Comparison of ENCODE assay signal across 13 mouse cellular contexts in the genomic region with DNA sequence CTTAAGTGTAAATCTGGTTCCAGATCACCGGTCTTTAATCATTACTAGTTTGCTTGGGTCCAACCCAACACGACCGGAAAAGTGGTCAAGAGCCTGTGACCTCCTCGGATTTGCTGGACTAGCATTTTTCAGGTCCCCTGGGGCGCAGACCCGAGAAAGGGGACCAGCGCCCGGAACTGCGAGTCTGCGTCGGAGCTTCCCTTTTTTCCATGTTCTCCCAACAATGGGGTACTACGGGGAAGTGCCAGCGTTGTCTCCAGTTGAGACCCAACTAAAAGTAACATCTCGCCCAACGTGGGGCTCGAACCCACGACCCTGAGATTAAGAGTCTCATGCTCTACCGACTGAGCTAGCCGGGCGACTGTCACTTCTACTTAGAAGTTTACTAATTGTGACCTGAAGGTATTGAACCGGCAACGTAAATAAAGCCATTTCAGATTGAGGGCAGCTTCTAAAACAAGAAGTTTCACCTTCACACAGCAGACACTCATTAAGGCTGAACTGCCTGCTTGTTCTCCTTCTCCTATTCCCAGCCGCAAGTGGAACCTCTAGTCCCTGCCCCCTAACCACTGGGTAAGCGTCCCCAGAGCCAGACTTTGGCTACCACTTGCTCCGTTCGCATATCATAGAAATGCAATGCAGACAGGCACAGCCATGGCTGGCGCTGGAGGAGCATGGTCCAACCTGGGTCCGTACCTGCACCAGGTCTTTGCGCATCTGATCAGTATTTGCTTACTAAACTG. TPM values are rescaled to one million over a fixed set of nuclear protein-coding genes. Genes with fewer than 3 reads are reported as not detected.
DNase-seq lines count a peak whose midpoint lies in the region; ATAC-seq and TF ChIP-seq lines count a peak whose summit lies in the region.
"Not testable (repeated sequence)": the region's sequence is repeated elsewhere in the genome, so short reads cannot be mapped to it uniquely, and the experiment has no call there.
"Had no signal": no experiment of that assay in that cellular context is flagged by ENCODE, and none has a peak within 500 bp of the region (broad histone marks: within the 10 kb centered on the region; RNA-seq: fewer than 3 reads in every experiment).

No protein-coding gene starts in this region.

- not testable (repeated sequence) for TF ChIP-seq CTCF in G1E (IDR thresholded peaks at IDR 0.05; ENCODE audit: low read depth, low read length); gastrocnemius, adult 2 months (IDR thresholded peaks at IDR 0.05)

- not testable (repeated sequence) for H3K9me3 ChIP-seq in G1E (replicated peaks); hindbrain, embryonic 10.5 days; kidney, embryonic 15.5 days (replicated peaks); liver, embryonic 13.5 days (replicated peaks); midbrain, embryonic 10.5 days (replicated peaks); stomach, embryonic 16.5 days (replicated peaks; ENCODE audit: control insufficient read depth, low read length)

- not testable (repeated sequence) for H3K9ac ChIP-seq in kidney, embryonic 15.5 days; stomach, embryonic 16.5 days (ENCODE audit: low read length)
- peak overlapping the region; percentile 49; the same call in 1 of the 2 replicates for H3K9ac ChIP-seq in liver, embryonic 13.5 days

- H3K4me2 ChIP-seq in kidney, embryonic 15.5 days = peak overlapping the region; percentile 52
- H3K4me2 ChIP-seq in liver, embryonic 13.5 days = peak overlapping the region; percentile 75
- H3K4me2 ChIP-seq in stomach, embryonic 16.5 days (ENCODE audit: low read depth, low read length) = not testable (repeated sequence)

- ATAC-seq in G1E (ENCODE audit: extremely low read depth, insufficient number of reproducible peaks, low FRiP score, poor library complexity, severe bottlenecking) = 0 out of 2 replicates have a peak, but pooled peaks have one; percentile 10
- peak; percentile 63 for ATAC-seq in kidney, embryonic 15.5 days (replicated peaks; ENCODE audit: low FRiP score)
- peak; percentile 81 for ATAC-seq in liver, embryonic 13.5 days (ENCODE audit: low read depth)
- 0 out of 2 replicates have a peak, but pooled peaks have one; percentile 65 for ATAC-seq in stomach, embryonic 16.5 days (ENCODE audit: insufficient read depth, low FRiP score)

- not testable (repeated sequence) for H3K27me3 ChIP-seq in G1E (ENCODE audit: insufficient read depth, low read length); liver, embryonic 13.5 days
- H3K27me3 ChIP-seq in hindbrain, embryonic 10.5 days (ENCODE audit: insufficient read depth, poor library complexity, severe bottlenecking) = peaks cover 46% of the 10 kb centered on the region
- H3K27me3 ChIP-seq in kidney, embryonic 15.5 days = peaks cover 46% of the 10 kb centered on the region
- H3K27me3 ChIP-seq in midbrain, embryonic 10.5 days (ENCODE audit: low read depth, poor library complexity, severe bottlenecking) = peaks cover 48% of the 10 kb centered on the region
- H3K27me3 ChIP-seq in stomach, embryonic 16.5 days (ENCODE audit: control insufficient read depth, insufficient read depth, low read length) = peaks cover 16% of the 10 kb centered on the region

- intact Hi-C loops in gastrocnemius, adult 2 months (cut with DNase I) = not testable (repeated sequence)

- H3K36me3 ChIP-seq in G1E (replicated peaks); hindbrain, embryonic 10.5 days; kidney, embryonic 15.5 days; liver, embryonic 13.5 days; midbrain, embryonic 10.5 days; stomach, embryonic 16.5 days (ENCODE audit: control insufficient read depth, insufficient read depth, low read length): not testable (repeated sequence)

- not testable (repeated sequence) for H3K27ac ChIP-seq in gastrocnemius, adult 2 months; hindbrain, embryonic 10.5 days; kidney, embryonic 15.5 days; midbrain, embryonic 10.5 days (replicated peaks); stomach, embryonic 16.5 days (ENCODE audit: low read length)
- peak overlapping the region; percentile 43; the same call in 1 of the 2 replicates for H3K27ac ChIP-seq in liver, embryonic 13.5 days

- not testable (repeated sequence) for H3K4me3 ChIP-seq in G1E (ENCODE audit: low read depth, low read length)
- peak overlapping the region; percentile 50 for H3K4me3 ChIP-seq in gastrocnemius, adult 2 months
- H3K4me3 ChIP-seq in hindbrain, embryonic 10.5 days = peak overlapping the region; percentile 35
- peak overlapping the region; percentile 26 for H3K4me3 ChIP-seq in kidney, embryonic 15.5 days (replicated peaks)
- peak overlapping the region; percentile 42 for H3K4me3 ChIP-seq in liver, embryonic 13.5 days (replicated peaks)
- peak overlapping the region; percentile 38 for H3K4me3 ChIP-seq in midbrain, embryonic 10.5 days
- H3K4me3 ChIP-seq in stomach, embryonic 16.5 days (replicated peaks; ENCODE audit: low read length) = peak overlapping the region; percentile 4; the same call in 1 of the 2 replicates

- H3K4me1 ChIP-seq in G1E (ENCODE audit: insufficient read depth, low read depth, low read length); stomach, embryonic 16.5 days (ENCODE audit: control insufficient read depth, insufficient read depth, low read length): not testable (repeated sequence)
- peaks cover 17% of the 10 kb centered on the region for H3K4me1 ChIP-seq in hindbrain, embryonic 10.5 days (replicated peaks)
- H3K4me1 ChIP-seq in kidney, embryonic 15.5 days = peaks cover 15% of the 10 kb centered on the region
- H3K4me1 ChIP-seq in liver, embryonic 13.5 days (replicated peaks) = peaks cover 35% of the 10 kb centered on the region
- H3K4me1 ChIP-seq in midbrain, embryonic 10.5 days = peaks cover 18% of the 10 kb centered on the region

- 3% methylated on average over 18 of the region's 29 CpGs for WGBS in hindbrain, embryonic 10.5 days
- 3% methylated on average over 17 of the region's 29 CpGs for WGBS in kidney, embryonic 15.5 days
- 1% methylated on average over 17 of the region's 29 CpGs for WGBS in liver, embryonic 13.5 days (ENCODE audit: insufficient replicate concordance)
- 1% methylated on average over 18 of the region's 29 CpGs for WGBS in midbrain, embryonic 10.5 days
- 2% methylated on average over 15 of the region's 29 CpGs for WGBS in stomach, embryonic 16.5 days

- DNase-seq in G1E (ENCODE audit: low spot score); liver, embryonic 13.5 days: not testable (repeated sequence)
- peak; percentile 78 for DNase-seq in embryo, embryonic 9.5 days (ENCODE audit: extremely low spot score)
- peak; percentile 23 for DNase-seq in gastrocnemius, adult 2 months
- DNase-seq in hindbrain, embryonic 10.5 days (ENCODE audit: low spot score) = peak; percentile 54
- DNase-seq in midbrain, embryonic 10.5 days (ENCODE audit: low spot score) = peak; percentile 55

RNA-seq across cellular contexts. Expression of a gene that starts 28.8 kb away (rescaled TPM):
- total RNA-seq in G1E (2014; fragmentation: Nextera tagmentation) (1.4 and 4.4 TPM in 2 replicates), G1E (2017) (4.2 and 5.3 TPM in 2 replicates)
- 7.3 and 9.2 TPM in 2 replicates for polyA plus RNA-seq in G1E (2012)
- 1 to 10 TPM; 2.0 to 3.3 TPM for total RNA-seq in gastrocnemius, adult 2 months (2021)
- polyA plus RNA-seq in hindbrain, embryonic 10.5 days (2016; fragmentation: Nextera tagmentation; extraction: Ambion mirVana) = 25.3 and 27.5 TPM in 2 replicates
- 20.9 and 22.8 TPM in 2 replicates for polyA plus RNA-seq in kidney, embryonic 15.5 days (2015; fragmentation: Nextera tagmentation; extraction: Ambion mirVana)
- polyA plus RNA-seq in liver, embryonic 13.5 days (2015; fragmentation: Nextera tagmentation; extraction: Ambion mirVana) = 5.5 and 6.5 TPM in 2 replicates
- polyA plus RNA-seq in midbrain, embryonic 10.5 days (2016; fragmentation: Nextera tagmentation; extraction: Ambion mirVana) = 27.5 and 28.7 TPM in 2 replicates
- 15.1 and 17.2 TPM in 2 replicates for polyA plus RNA-seq in stomach, embryonic 16.5 days (2015; fragmentation: Nextera tagmentation; extraction: Ambion mirVana)

RNA-seq across cellular contexts. Expression of a gene that starts 55.7 kb away (rescaled TPM):
- total RNA-seq in G1E (2014; fragmentation: Nextera tagmentation) (not detected in 2 replicates), G1E (2017) (under 0.01 and 0.05 TPM in 2 replicates)
- not detected in 2 replicates for polyA plus RNA-seq in G1E (2012)
- total RNA-seq in gastrocnemius, adult 2 months (2021) = not detected
- polyA plus RNA-seq in hindbrain, embryonic 10.5 days (2016; fragmentation: Nextera tagmentation; extraction: Ambion mirVana) = not detected in 2 replicates
- not detected in 2 replicates for polyA plus RNA-seq in kidney, embryonic 15.5 days (2015; fragmentation: Nextera tagmentation; extraction: Ambion mirVana)
- polyA plus RNA-seq in liver, embryonic 13.5 days (2015; fragmentation: Nextera tagmentation; extraction: Ambion mirVana) = not detected in 2 replicates
- not detected in 2 replicates for polyA plus RNA-seq in midbrain, embryonic 10.5 days (2016; fragmentation: Nextera tagmentation; extraction: Ambion mirVana)
- not detected in 2 replicates for polyA plus RNA-seq in stomach, embryonic 16.5 days (2015; fragmentation: Nextera tagmentation; extraction: Ambion mirVana)
- total RNA-seq: adrenal gland, adult 8-10 months; left cerebral cortex, postnatal 36 days had no signal
- polyA plus RNA-seq: gonadal fat pad, adult 2 months; inflammation-experienced regulatory T-cells, adult 6 months; urinary bladder, adult 2 months had no signal

Comparison
In these comparisons a context has a peak if more than half of its experiments do, and no peak if none do; other contexts are left out.
1. ATAC-seq: peak in every context shown above with its lines; median percentile 81 in liver, embryonic 13.5 days; 65 in stomach, embryonic 16.5 days; 63 in kidney, embryonic 15.5 days; 10 in G1E.